Mouse (Mus musculus) hindbrain, embryonic 12.5 days (tissue): ENCODE results near the gene Zfp423. TPM values are rescaled to one million over a fixed set of nuclear protein-coding genes. Genes with fewer than 3 reads are reported as not detected.

Experiments
- ATAC-seq: fragments of 200-750 bp; cut with Nextera tagmentation; 2 replicates; pipeline ENCODE4 v1.8.0; 2017; ENCODE audit warnings: moderate TSS enrichment; ENCODE audit not compliant: low FRiP score
- H3K27ac ChIP-seq: fragments of 300-500 bp; sonication (generic); 2 replicates; pipeline ENCODE4 v1.5.1; 2016; ENCODE audit warnings: mild to moderate bottlenecking
- H3K27me3 ChIP-seq: fragments of 300-500 bp; sonication (generic); 2 replicates; pipeline ENCODE4 v1.6.1; 2016; ENCODE audit warnings: mild to moderate bottlenecking
- H3K36me3 ChIP-seq: fragments of 300-500 bp; sonication (generic); 2 replicates; pipeline ENCODE4 v1.6.1; 2016; ENCODE audit warnings: mild to moderate bottlenecking
- H3K4me1 ChIP-seq: fragments of 300-500 bp; sonication (generic); 2 replicates; pipeline ENCODE4 v1.6.1; 2016
- H3K4me2 ChIP-seq: fragments of 300-500 bp; sonication (generic); replicated peaks from 2 replicates; pipeline ENCODE4 v1.6.1; 2016; ENCODE audit warnings: mild to moderate bottlenecking
- H3K4me3 ChIP-seq: fragments of 300-500 bp; sonication (generic); 2 replicates; pipeline ENCODE4 v1.5.1; 2016; ENCODE audit warnings: mild to moderate bottlenecking
- H3K9ac ChIP-seq: fragments of 300-500 bp; sonication (generic); 2 replicates; pipeline ENCODE4 v1.6.1; 2016; ENCODE audit warnings: mild to moderate bottlenecking, moderate library complexity
- H3K9me3 ChIP-seq: fragments of 300-500 bp; sonication (generic); replicated peaks from 2 replicates; pipeline ENCODE4 v1.6.1; 2016; ENCODE audit warnings: mild to moderate bottlenecking
- WGBS: fragments of 180-500 bp; shearing (Covaris S2); methylation state at CpG from one replicate; pipeline ENCODE4 v1.1.7; 2016; 5-methylcytosine and 5-hydroxymethylcytosine counted together
- polyA plus RNA-seq: library from polyadenylated mRNA; unstranded; fragments of >200 nt; fragmentation: Nextera tagmentation; extraction: Ambion mirVana; gene quantifications from 2 replicates; pipeline ENCODE4 v1.2.1, GENCODE M21; 2016

The Zfp423 gene
- polyA plus RNA-seq, 1 experiment from 2014 or later, result 58.1 TPM

GRCm38 (mm10) chr8:87804327-87804900 lies 155.0 kb downstream of the Zfp423 start:
- H3K9ac ChIP-seq, result peak overlapping the region; percentile 56

GRCm38 (mm10) chr8:87803437-87803836 lies 156.0 kb downstream of the Zfp423 start:
- H3K9me3 ChIP-seq, result no peaks in the 10 kb centered on the region
- peaks cover 58% of the 10 kb centered on the region for H3K4me1 ChIP-seq
- 0 out of 2 replicates have a peak overlapping the region, but pooled peaks have one; percentile 35 for H3K27ac ChIP-seq

More at GRCm38 (mm10) chr8:87804327-87804900, 155.0 kb downstream of the Zfp423 start:
- H3K4me3 ChIP-seq, result no peak overlapping the region
- H3K4me2 ChIP-seq, result 0 out of 2 replicates have a peak overlapping the region, but pooled peaks have one; percentile 3
- H3K27me3 ChIP-seq, result no peaks in the 10 kb centered on the region
- no peak for ATAC-seq
- peaks cover 58% of the 10 kb centered on the region for H3K4me1 ChIP-seq
- 46% methylated on average over 11 of the region's 11 CpGs for WGBS
- H3K9me3 ChIP-seq, result no peaks in the 10 kb centered on the region
- H3K36me3 ChIP-seq, result no peaks in the 10 kb centered on the region
- peak overlapping the region; percentile 41 for H3K27ac ChIP-seq

GRCm38 (mm10) chr8:87802571-87802970 lies 156.8 kb downstream of the Zfp423 start:
- 52% methylated on average over 3 of the region's 3 CpGs for WGBS
- Histone ChIP-seq H3K36me3 (no peaks in the 10 kb centered on the region), H3K4me3 (no peak overlapping the region), H3K9ac (no peak overlapping the region), H3K27me3 (no peaks in the 10 kb centered on the region), H3K9me3 (no peaks in the 10 kb centered on the region), H3K27ac (no peak overlapping the region), H3K4me1 (peaks cover 57% of the 10 kb centered on the region), H3K4me2 (no peak overlapping the region)
- no peak for ATAC-seq

More at GRCm38 (mm10) chr8:87803437-87803836, 156.0 kb downstream of the Zfp423 start:
- Histone ChIP-seq H3K27me3 (no peaks in the 10 kb centered on the region), H3K9ac (no peak overlapping the region), H3K36me3 (no peaks in the 10 kb centered on the region), H3K4me3 (no peak overlapping the region), H3K4me2 (no peak overlapping the region)
- no peak for ATAC-seq
- 72% methylated on average over 10 of the region's 10 CpGs for WGBS

GRCm38 (mm10) chr8:87800121-87800520 lies 159.3 kb downstream of the Zfp423 start:
- no peaks in the 10 kb centered on the region for H3K27me3 ChIP-seq
- H3K4me3 ChIP-seq, result no peak overlapping the region
- H3K27ac ChIP-seq, result no peak overlapping the region
- H3K4me2 ChIP-seq, result no peak overlapping the region
- H3K9me3 ChIP-seq, result no peaks in the 10 kb centered on the region
- 87% methylated on average over 11 of the region's 11 CpGs for WGBS
- H3K4me1 ChIP-seq, result peaks cover 41% of the 10 kb centered on the region
- H3K36me3 ChIP-seq, result no peaks in the 10 kb centered on the region
- no peak overlapping the region for H3K9ac ChIP-seq
- no peak for ATAC-seq

GRCm38 (mm10) chr8:87796234-87796633 lies 163.2 kb downstream of the Zfp423 start:
- Histone ChIP-seq H3K4me2 (no peak overlapping the region), H3K36me3 (no peaks in the 10 kb centered on the region), H3K9ac (no peak overlapping the region), H3K4me3 (no peak overlapping the region), H3K27me3 (no peaks in the 10 kb centered on the region), H3K9me3 (no peaks in the 10 kb centered on the region), H3K4me1 (peaks cover 23% of the 10 kb centered on the region), H3K27ac (0 out of 2 replicates have a peak overlapping the region, but pooled peaks have one; percentile 17)
- ATAC-seq, result 0 out of 2 replicates have a peak, but pooled peaks have one; percentile 16
- 77% methylated on average over 7 of the region's 7 CpGs for WGBS

GRCm38 (mm10) chr8:87794639-87795038 lies 164.8 kb downstream of the Zfp423 start:
- ATAC-seq, result no peak
- Histone ChIP-seq H3K36me3 (no peaks in the 10 kb centered on the region), H3K4me1 (peaks cover 18% of the 10 kb centered on the region), H3K4me3 (no peak overlapping the region), H3K9ac (no peak overlapping the region), H3K4me2 (no peak overlapping the region), H3K27me3 (no peaks in the 10 kb centered on the region), H3K27ac (no peak overlapping the region), H3K9me3 (no peaks in the 10 kb centered on the region)
- 65% methylated on average over 10 of the region's 10 CpGs for WGBS

GRCm38 (mm10) chr8:87791103-87791502 lies 168.3 kb downstream of the Zfp423 start:
- H3K4me2 ChIP-seq, result no peak overlapping the region
- H3K4me1 ChIP-seq, result peaks cover 17% of the 10 kb centered on the region
- H3K9me3 ChIP-seq, result no peaks in the 10 kb centered on the region
- no peak overlapping the region for H3K4me3 ChIP-seq
- no peak for ATAC-seq
- H3K27ac ChIP-seq, result no peak overlapping the region
- H3K36me3 ChIP-seq, result no peaks in the 10 kb centered on the region
- WGBS, result 83% methylated on average over 6 of the region's 6 CpGs
- no peak overlapping the region for H3K9ac ChIP-seq
- H3K27me3 ChIP-seq, result no peaks in the 10 kb centered on the region

GRCm38 (mm10) chr8:87784641-87785439 lies 174.6 kb downstream of the Zfp423 start:
- H3K4me1 ChIP-seq, result peaks cover 34% of the 10 kb centered on the region
- no peak for ATAC-seq
- no peaks in the 10 kb centered on the region for H3K9me3 ChIP-seq
- peak overlapping the region; percentile 38; the same call in 1 of the 2 replicates for H3K4me2 ChIP-seq
- H3K4me3 ChIP-seq, result no peak overlapping the region
- H3K36me3 ChIP-seq, result peaks cover 34% of the 10 kb centered on the region
- H3K27ac ChIP-seq, result peak overlapping the region; percentile 81
- WGBS, result 52% methylated on average over 13 of the region's 13 CpGs
- H3K27me3 ChIP-seq, result no peaks in the 10 kb centered on the region
- no peak overlapping the region; the same call in 1 of the 2 replicates for H3K9ac ChIP-seq

GRCm38 (mm10) chr8:87784227-87784626 lies 175.2 kb downstream of the Zfp423 start:
- peak overlapping the region; percentile 38 for H3K4me2 ChIP-seq
- H3K4me3 ChIP-seq, result no peak overlapping the region
- 0 out of 2 replicates have a peak overlapping the region, but pooled peaks have one; percentile 32 for H3K9ac ChIP-seq
- H3K27me3 ChIP-seq, result no peaks in the 10 kb centered on the region
- peak overlapping the region; percentile 81 for H3K27ac ChIP-seq
- 8% methylated on average over 13 of the region's 13 CpGs for WGBS
- peaks cover 40% of the 10 kb centered on the region for H3K36me3 ChIP-seq
- peaks cover 34% of the 10 kb centered on the region for H3K4me1 ChIP-seq
- ATAC-seq, result no peak
- no peaks in the 10 kb centered on the region for H3K9me3 ChIP-seq

GRCm38 (mm10) chr8:87783198-87783597 lies 176.2 kb downstream of the Zfp423 start:
- peak overlapping the region; percentile 81 for H3K27ac ChIP-seq
- peaks cover 42% of the 10 kb centered on the region for H3K4me1 ChIP-seq
- no peak overlapping the region for H3K4me2 ChIP-seq
- no peaks in the 10 kb centered on the region for H3K27me3 ChIP-seq
- no peak overlapping the region for H3K4me3 ChIP-seq
- 72% methylated on average over 15 of the region's 15 CpGs for WGBS
- ATAC-seq, result no peak
- H3K9me3 ChIP-seq, result no peaks in the 10 kb centered on the region
- H3K9ac ChIP-seq, result no peak overlapping the region
- H3K36me3 ChIP-seq, result peaks cover 40% of the 10 kb centered on the region

GRCm38 (mm10) chr8:87777586-87777985 lies 181.8 kb downstream of the Zfp423 start:
- H3K36me3 ChIP-seq, result peaks cover 47% of the 10 kb centered on the region
- no peaks in the 10 kb centered on the region for H3K9me3 ChIP-seq
- H3K27me3 ChIP-seq, result no peaks in the 10 kb centered on the region
- peak overlapping the region; percentile 71 for H3K27ac ChIP-seq
- H3K9ac ChIP-seq, result no peak overlapping the region
- peaks cover 26% of the 10 kb centered on the region for H3K4me1 ChIP-seq
- H3K4me2 ChIP-seq, result no peak overlapping the region
- no peak overlapping the region for H3K4me3 ChIP-seq
- peak; percentile 36; the same call in 1 of the 2 replicates for ATAC-seq
- 29% methylated on average over 8 of the region's 8 CpGs for WGBS

GRCm38 (mm10) chr8:87775889-87776288 lies 183.5 kb downstream of the Zfp423 start:
- no peak overlapping the region for H3K27ac ChIP-seq
- peaks cover 33% of the 10 kb centered on the region for H3K36me3 ChIP-seq
- WGBS, result 90% methylated on average over 3 of the region's 3 CpGs
- ATAC-seq, result no peak
- H3K9me3 ChIP-seq, result no peaks in the 10 kb centered on the region
- no peak overlapping the region for H3K4me2 ChIP-seq
- H3K9ac ChIP-seq, result no peak overlapping the region
- no peak overlapping the region for H3K4me3 ChIP-seq
- H3K4me1 ChIP-seq, result peaks cover 26% of the 10 kb centered on the region
- H3K27me3 ChIP-seq, result no peaks in the 10 kb centered on the region
